Mouse (Mus musculus): Measurements from ENCODE around the gene Tpo. TPM values are rescaled to one million over a fixed set of nuclear protein-coding genes. Genes with fewer than 3 reads are reported as not detected.

Gene Tpo
- total RNA-seq, 2 experiments from 2014 or later: 0.25 to 0.96 TPM

DNA sequence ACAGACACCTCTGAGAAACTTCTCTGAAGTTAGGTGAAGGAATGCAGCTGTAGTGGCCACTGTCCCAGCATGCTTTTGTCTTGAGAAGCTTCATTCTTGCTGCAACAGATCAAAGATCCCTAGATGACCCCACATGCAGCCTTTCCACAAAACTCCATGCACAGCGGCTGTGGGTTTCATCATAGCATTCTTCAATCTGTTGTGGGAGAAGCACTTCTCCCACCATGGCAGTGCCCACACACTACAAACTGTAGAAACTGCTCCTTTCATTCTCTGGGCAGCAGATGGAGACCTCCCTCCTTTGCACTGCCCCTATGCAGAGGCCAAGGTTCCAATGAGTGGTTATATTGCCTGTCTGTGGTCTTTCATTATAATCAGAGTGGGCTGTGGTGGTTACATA, 103.3 kb downstream of the Tpo start:
- no peak for DNase-seq (ENCODE audit: low spot score in 2 of 2)
- intact Hi-C loops (cut with DNase I): no loop called here

DNA sequence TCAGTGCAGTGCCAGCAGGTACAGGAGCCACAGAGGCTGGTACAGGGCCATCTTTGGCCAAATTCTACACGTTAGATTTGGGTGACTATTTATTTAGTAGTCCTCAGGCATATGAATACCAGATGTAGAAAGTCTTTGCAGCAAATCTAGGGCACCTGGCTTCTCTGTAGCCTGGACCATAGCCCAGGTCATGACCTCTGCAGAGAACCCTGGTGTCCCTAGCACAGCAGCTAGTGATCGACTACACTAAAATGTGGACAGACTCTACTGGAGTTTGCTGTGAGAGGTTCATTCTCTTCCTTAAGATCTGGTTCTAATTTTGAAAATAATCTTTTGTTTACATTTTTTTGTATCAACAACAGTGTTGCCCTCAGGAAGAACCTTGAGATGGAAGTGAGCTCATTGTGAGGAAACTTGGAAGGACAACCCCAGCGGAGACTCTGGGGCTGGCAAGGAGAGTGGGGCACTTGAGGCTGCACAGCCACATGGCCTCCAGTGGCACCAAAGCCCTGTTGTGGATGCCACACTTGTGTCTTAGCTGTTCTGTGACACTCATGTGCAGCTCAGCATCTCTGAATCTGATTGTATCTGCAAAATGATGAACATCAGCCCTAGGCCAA, 104.6 kb downstream of the Tpo start:
- DNase-seq (ENCODE audit: low spot score in 2 of 2): no peak
- intact Hi-C loops (cut with DNase I): no loop called here

DNA sequence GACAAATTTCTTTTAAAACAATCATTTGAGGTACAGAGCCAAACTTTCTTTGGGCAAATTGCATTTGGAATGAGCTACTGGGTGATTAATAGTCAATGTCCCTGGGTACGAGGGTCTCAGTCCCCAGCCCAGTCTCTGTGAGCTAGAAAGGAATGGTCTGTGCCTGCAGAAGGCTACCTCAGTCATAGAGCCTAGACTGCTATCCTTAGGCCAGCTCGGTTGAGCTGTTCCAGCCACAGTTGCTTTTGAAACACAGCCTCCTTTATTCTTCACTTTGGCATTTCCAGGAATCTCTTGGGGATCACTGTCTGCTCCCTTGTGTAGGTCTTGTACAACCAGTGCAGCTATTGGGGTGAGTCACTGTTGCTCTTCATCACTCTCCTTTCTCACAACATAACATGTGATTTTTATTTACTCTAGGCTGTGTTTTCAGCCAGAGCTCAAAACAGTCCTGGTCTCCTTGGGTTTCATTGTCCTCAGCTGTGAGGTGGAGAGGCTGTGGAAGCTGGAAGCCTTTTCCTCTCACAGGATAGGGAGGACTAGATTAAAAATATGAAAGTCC, 108.1 kb downstream of the Tpo start:
- DNase-seq (ENCODE audit: low spot score in 2 of 2): no peak
- intact Hi-C loops (cut with DNase I): no loop called here

DNA sequence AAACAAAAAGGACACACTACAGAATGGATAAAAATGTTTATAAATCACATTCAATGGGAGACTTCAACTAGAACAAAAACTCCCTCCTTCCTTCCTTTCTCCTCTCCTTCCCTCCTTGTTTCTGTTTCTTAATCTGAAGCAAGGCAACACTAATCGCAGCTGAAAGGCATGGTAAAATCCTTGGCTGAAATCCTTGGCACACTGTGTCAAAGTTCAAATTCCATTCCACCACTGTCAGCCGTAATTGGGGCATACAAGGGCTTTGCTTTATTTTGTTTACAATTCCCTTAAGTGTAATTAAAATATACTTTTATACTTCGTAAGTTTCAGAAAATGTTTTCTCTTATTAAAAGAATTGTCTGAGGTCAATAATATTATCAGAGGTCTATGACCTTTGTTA, 108.9 kb downstream of the Tpo start:
- no peak for DNase-seq (ENCODE audit: low spot score in 2 of 2)
- intact Hi-C loops (cut with DNase I): no loop called here

DNA sequence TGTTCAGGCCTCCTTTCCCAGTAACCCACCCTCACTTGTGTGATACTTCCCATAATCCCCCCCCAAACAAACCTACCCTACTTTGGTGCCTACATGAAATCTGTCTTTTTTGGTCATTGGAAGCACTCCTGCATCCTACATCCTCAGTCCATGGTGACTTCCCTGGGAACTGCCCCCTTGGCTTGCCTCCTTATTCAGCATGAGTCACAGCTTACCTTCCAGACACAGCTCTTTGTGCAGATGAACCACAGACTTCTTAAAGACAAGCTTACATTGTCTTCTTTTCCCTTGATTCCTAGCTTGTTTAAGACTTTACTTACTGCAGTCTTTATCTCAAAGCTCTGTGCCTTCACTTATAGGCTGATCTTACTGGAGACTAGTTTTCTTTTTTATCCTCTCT, 112.0 kb downstream of the Tpo start:
- DNase-seq (ENCODE audit: low spot score in 2 of 2): peak in 1 of 2 experiments; percentile 55
- intact Hi-C loops (cut with DNase I): no loop called here

DNA sequence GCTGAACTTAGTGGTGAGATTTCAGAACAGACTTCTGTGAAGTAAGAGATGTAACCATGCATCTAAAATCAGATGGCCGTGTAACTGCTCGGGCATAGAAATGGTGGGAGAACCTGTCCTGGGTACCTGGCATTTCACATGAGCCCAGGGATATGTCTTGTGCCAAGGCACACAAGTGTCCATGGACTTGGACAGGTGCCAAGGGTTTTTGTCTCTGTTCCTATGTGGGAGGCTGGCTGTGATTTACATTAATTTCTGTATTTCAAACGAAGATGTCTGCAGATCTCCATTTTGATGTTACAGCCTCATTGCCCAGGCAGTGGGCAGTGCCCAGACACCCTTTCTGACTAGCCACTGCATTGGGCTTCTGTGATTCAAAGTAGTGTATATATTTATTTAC, 115.3 kb downstream of the Tpo start:
- intact Hi-C loops (cut with DNase I): loop anchor here (5.0 kb wide), 1 partner anchor 80 kb away; the partner anchor contains the start of gene Pxdn
- DNase-seq (ENCODE audit: low spot score in 2 of 2): no peak

DNA sequence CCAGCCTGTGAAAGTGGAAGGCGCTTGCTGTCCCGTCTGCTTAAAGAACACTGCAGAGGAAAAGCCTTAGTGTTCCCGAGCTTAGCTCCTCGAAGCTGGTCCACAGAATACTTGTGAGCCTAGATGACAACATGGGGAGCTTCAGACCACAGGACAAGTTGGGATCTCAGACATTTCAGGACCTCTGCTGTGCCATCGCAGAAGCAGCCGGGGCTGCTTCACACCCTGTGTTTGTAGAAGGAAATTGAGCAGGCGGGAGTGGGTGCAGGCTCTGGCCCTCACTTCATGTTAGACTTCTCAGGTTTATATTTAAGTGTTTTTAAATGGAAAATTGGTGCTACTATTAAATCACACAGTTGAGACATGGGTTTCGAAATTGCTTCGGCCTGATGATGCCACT, 116.9 kb downstream of the Tpo start:
- intact Hi-C loops (cut with DNase I): loop anchor here (5.0 kb wide), 1 partner anchor 78 kb away; the partner anchor contains the start of gene Pxdn
- peak; percentile 38 to 76 for DNase-seq (ENCODE audit: low spot score in 2 of 2)

DNA sequence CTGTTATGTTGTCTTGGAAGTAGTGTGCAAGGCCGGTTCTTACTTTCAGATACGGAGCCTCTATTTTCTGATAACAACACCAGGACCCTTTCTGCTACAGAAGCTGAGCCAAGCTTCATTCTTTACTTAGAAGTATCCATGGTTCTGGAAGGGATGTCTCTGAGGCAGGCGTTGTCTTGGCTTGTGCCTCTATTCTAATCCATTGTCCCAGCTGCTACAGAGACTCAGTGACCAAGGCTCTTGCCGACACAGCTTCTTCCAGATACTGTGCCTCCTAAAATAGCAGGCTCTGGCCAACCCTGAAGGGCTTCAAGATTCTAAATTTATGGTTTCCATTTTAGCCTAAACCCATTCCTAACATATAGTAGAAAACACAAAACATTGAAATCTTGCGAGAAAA, 123.7 kb downstream of the Tpo start:
- intact Hi-C loops (cut with DNase I): no loop called here
- peak in 1 of 2 experiments; percentile 27 for DNase-seq (ENCODE audit: low spot score in 2 of 2)

DNA sequence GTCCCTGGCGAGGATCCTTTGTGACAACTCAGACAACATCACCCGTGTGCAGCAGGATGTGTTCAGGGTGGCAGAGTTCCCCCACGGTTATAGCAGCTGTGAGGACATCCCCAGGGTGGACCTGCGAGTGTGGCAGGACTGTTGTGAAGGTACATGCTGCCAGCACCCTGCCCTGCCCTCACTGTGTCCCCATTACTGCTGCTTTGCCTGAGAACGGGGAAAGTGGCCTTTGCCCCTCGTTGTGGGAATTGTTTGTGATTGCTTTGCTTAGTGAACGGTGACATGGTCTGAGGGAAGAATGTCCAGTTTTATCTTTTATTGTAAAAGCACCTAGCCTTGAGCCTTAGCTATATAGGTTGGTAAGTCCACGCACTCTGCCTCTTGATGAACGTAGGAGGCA, 125.8 kb downstream of the Tpo start:
- no peak for DNase-seq (ENCODE audit: low spot score in 2 of 2)
- intact Hi-C loops (cut with DNase I): no loop called here

Other genes with a start within 250 kb of the Tpo start
- 10 to 100 TPM; 45.7 to 51.9 TPM for gene Pxdn, start 195.0 kb downstream of the Tpo start, total RNA-seq (2021)
- 1 to 10 TPM; 6.5 to 9.9 TPM for gene Sntg2, start 240.8 kb upstream of the Tpo start, total RNA-seq (2021)

Data from left cerebral cortex, postnatal 25 days (tissue).